Mouse (Mus musculus): ENCODE measurements around the gene Pimreg. TPM values are rescaled to one million over a fixed set of nuclear protein-coding genes. Genes with fewer than 3 reads are reported as not detected.

The Pimreg gene
- total and polyA plus RNA-seq, 2 experiments from 2014 or later = 10.2 to 11.5 TPM

DNA sequence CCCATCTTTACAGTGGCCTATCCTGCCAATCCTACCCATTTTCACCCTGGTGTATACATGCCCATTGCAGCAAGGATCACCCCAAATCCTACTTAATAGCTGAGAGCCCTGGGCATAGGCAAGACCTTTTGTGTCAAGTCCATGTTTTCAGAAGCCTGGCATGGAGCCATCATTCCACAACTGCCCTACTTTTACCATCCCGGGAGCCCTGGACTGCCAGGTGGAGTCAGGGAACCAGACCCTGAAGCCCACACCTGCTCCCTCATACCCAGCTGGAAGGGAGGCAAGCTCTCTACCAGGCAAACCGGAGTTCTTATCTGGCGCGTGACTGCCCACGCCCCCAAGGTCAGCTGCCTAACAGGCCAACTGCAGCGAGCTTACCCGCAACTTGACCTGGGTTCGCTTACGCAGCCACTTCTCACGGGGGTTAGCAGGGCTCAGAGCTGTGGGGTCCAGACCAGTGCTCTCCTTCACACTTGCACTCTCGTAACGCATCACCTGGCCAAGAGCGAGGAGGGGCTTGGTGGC lies 19.3 kb downstream of the Pimreg start:
- no peak overlapping the region for H3K4me2 ChIP-seq (ENCODE audit: low read depth, low read length, poor library complexity, severe bottlenecking)
- no peaks in the 10 kb centered on the region for H3K4me1 ChIP-seq (ENCODE audit: insufficient read depth, low read length)
- H3K9ac ChIP-seq (replicated peaks; ENCODE audit: low read length, poor library complexity, severe bottlenecking) = no peak overlapping the region
- H3K27me3 ChIP-seq (ENCODE audit: insufficient read depth, low read length) = no peaks in the 10 kb centered on the region
- H3K36me3 ChIP-seq (ENCODE audit: insufficient read depth, low read length) = peaks cover 15% of the 10 kb centered on the region
- 87% methylated on average over 13 of the region's 13 CpGs for WGBS
- no peak overlapping the region for H3K4me3 ChIP-seq (ENCODE audit: low read depth, low read length)
- TF ChIP-seq CTCF (IDR thresholded peaks at IDR 0.05) = no peak
- ATAC-seq (ENCODE audit: low FRiP score) (no peak), DNase-seq (ENCODE audit: low spot score) (no peak)
- H3K27ac ChIP-seq (ENCODE audit: low read depth, low read length) = no peak overlapping the region
- H3K9me3 ChIP-seq (ENCODE audit: low read length) = peaks cover 14% of the 10 kb centered on the region

DNA sequence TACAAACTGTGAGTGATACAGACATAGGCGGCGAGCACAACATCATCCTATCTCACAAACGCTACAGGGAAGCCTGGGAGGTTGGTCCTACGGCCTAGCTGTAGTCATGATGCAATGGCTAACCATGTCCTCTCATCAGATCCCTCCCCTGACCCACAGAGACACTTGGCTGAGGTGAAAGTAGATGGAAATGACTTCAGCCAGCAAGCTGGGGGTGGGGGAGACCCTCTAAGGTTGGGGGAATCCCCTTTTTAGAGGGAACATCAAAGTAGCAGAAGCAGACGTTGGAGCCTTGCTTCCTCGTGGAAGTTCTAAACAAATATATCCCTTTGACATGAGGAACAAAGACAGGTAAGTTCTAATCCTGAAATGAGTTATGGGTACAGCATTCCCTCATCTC lies 22.6 kb downstream of the Pimreg start:
- no peak for TF ChIP-seq CTCF (IDR thresholded peaks at IDR 0.05)
- H3K27ac ChIP-seq (ENCODE audit: low read depth, low read length) = no peak overlapping the region
- ATAC-seq (ENCODE audit: low FRiP score) (no peak), DNase-seq (ENCODE audit: low spot score) (no peak)
- H3K27me3 ChIP-seq (ENCODE audit: insufficient read depth, low read length) = no peaks in the 10 kb centered on the region
- H3K4me1 ChIP-seq (ENCODE audit: insufficient read depth, low read length) = no peaks in the 10 kb centered on the region
- no peak overlapping the region for H3K9ac ChIP-seq (replicated peaks; ENCODE audit: low read length, poor library complexity, severe bottlenecking)
- peaks cover 10% of the 10 kb centered on the region for H3K36me3 ChIP-seq (ENCODE audit: insufficient read depth, low read length)
- whole genome bisulfite sequencing = 85% methylated on average over 6 of the region's 6 CpGs
- no peak overlapping the region for H3K4me3 ChIP-seq (ENCODE audit: low read depth, low read length)
- H3K4me2 ChIP-seq (ENCODE audit: low read depth, low read length, poor library complexity, severe bottlenecking) = no peak overlapping the region
- peaks cover 14% of the 10 kb centered on the region for H3K9me3 ChIP-seq (ENCODE audit: low read length)

DNA sequence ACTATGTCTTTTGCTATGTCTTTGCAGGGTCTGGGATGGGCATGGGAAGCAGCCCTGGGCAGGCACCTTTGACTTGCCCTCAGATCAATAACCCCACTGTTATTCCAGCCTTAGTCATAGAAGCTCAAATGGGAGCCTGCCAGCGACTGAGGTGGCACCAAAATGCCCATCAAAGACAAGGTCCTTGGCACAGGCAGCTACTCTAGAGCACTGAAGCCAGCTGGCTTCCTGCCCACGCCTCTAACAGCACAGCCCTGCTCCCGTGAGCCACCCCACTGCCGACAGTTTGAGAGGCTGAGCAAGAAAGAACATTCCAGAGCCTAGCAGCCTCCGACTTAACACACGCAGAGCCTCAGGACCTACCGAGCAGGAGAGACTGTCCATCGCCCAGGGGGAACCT lies 23.3 kb downstream of the Pimreg start:
- Histone ChIP-seq H3K27ac (ENCODE audit: low read depth, low read length) (no peak overlapping the region), H3K9me3 (ENCODE audit: low read length) (peaks cover 14% of the 10 kb centered on the region), H3K9ac (replicated peaks; ENCODE audit: low read length, poor library complexity, severe bottlenecking) (no peak overlapping the region), H3K4me2 (ENCODE audit: low read depth, low read length, poor library complexity, severe bottlenecking) (no peak overlapping the region), H3K36me3 (ENCODE audit: insufficient read depth, low read length) (peaks cover 10% of the 10 kb centered on the region), H3K4me1 (ENCODE audit: insufficient read depth, low read length) (no peaks in the 10 kb centered on the region), H3K4me3 (ENCODE audit: low read depth, low read length) (no peak overlapping the region), H3K27me3 (ENCODE audit: insufficient read depth, low read length) (no peaks in the 10 kb centered on the region)
- ATAC-seq (ENCODE audit: low FRiP score) (no peak), DNase-seq (ENCODE audit: low spot score) (peak; percentile 85)
- 78% methylated on average over 8 of the region's 8 CpGs for WGBS
- no peak for TF ChIP-seq CTCF (IDR thresholded peaks at IDR 0.05)

DNA sequence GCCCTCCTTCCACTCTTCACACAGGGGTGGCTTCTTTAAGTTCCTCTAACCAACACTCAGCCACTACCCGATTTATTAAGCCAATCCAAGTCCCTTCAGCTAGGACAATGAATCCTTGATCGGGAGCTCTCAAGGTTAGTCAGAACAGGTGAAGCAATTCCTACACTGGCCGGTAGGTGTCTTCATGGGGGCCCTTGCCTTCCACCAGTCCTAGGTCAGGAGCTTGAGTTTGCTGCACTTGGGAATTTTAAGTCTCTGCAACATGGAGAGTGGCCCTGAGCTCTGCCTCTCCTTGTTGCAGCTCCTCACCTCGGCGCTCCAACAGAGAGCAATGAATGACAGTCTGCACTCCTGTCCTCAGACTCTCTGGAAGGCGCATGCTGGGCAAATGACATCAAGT lies 24.5 kb downstream of the Pimreg start:
- H3K9ac ChIP-seq (replicated peaks; ENCODE audit: low read length, poor library complexity, severe bottlenecking) = no peak overlapping the region
- no peaks in the 10 kb centered on the region for H3K27me3 ChIP-seq (ENCODE audit: insufficient read depth, low read length)
- no peak overlapping the region for H3K27ac ChIP-seq (ENCODE audit: low read depth, low read length)
- ATAC-seq (ENCODE audit: low FRiP score) (no peak), DNase-seq (ENCODE audit: low spot score) (no peak)
- H3K4me3 ChIP-seq (ENCODE audit: low read depth, low read length) = no peak overlapping the region
- peaks cover 10% of the 10 kb centered on the region for H3K36me3 ChIP-seq (ENCODE audit: insufficient read depth, low read length)
- TF ChIP-seq CTCF (IDR thresholded peaks at IDR 0.05) = peak; percentile 60
- WGBS = 34% methylated on average over 6 of the region's 6 CpGs
- no peak overlapping the region for H3K4me2 ChIP-seq (ENCODE audit: low read depth, low read length, poor library complexity, severe bottlenecking)
- no peaks in the 10 kb centered on the region for H3K4me1 ChIP-seq (ENCODE audit: insufficient read depth, low read length)
- peaks cover 14% of the 10 kb centered on the region for H3K9me3 ChIP-seq (ENCODE audit: low read length)

DNA sequence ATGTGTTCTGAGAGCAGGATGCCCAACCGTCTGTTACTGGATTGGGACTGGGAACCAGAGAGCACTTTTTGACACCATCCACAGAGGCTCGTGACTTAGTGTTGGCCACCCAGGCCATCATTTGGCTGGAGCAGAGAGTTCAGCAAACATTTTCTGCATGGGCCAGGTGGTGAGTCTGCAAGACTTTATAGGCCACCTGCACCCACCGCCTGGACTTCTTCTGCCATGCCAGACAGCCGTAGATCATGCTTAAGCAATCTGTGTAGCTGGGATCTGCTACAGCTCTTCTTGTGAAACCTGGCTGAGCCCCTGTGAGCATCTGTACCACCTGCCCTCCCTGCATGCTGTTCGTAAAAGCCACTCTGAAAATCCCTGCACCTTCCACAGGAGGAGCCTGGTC lies 25.5 kb downstream of the Pimreg start:
- Histone ChIP-seq H3K4me2 (ENCODE audit: low read depth, low read length, poor library complexity, severe bottlenecking) (no peak overlapping the region), H3K9ac (replicated peaks; ENCODE audit: low read length, poor library complexity, severe bottlenecking) (0 out of 2 replicates have a peak overlapping the region, but pooled peaks have one; percentile 29), H3K27ac (ENCODE audit: low read depth, low read length) (no peak overlapping the region), H3K36me3 (ENCODE audit: insufficient read depth, low read length) (peaks cover 10% of the 10 kb centered on the region), H3K4me3 (ENCODE audit: low read depth, low read length) (no peak overlapping the region), H3K9me3 (ENCODE audit: low read length) (peaks cover 14% of the 10 kb centered on the region), H3K4me1 (ENCODE audit: insufficient read depth, low read length) (no peaks in the 10 kb centered on the region), H3K27me3 (ENCODE audit: insufficient read depth, low read length) (no peaks in the 10 kb centered on the region)
- no peak for TF ChIP-seq CTCF (IDR thresholded peaks at IDR 0.05)
- ATAC-seq (ENCODE audit: low FRiP score) = no peak
- WGBS = 81% methylated on average over 5 of the region's 5 CpGs
- DNase-seq (ENCODE audit: low spot score) = peak; percentile 54

DNA sequence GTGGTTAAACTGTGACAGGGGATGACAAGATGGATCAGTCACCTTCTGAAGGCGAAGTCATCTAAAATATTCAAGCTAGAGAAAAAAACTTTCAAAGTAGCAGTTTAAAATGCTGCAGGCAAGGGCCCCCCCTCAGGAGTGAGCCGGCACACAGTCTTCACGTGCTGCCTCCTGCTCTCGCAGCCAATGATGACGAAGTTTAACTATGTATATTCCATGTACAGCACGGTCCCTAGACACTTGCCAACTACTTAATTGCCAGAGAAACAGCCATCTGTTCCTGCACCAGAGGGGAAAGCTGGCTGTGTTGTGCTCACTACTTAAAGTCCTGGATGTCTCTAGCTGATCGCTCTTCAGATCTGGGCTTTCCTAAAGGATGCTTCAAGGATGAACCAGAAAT lies 26.2 kb downstream of the Pimreg start:
- ATAC-seq (ENCODE audit: low FRiP score) (no peak), DNase-seq (ENCODE audit: low spot score) (peak; percentile 85)
- Histone ChIP-seq H3K27me3 (ENCODE audit: insufficient read depth, low read length) (no peaks in the 10 kb centered on the region), H3K4me3 (ENCODE audit: low read depth, low read length) (no peak overlapping the region), H3K4me2 (ENCODE audit: low read depth, low read length, poor library complexity, severe bottlenecking) (no peak overlapping the region), H3K27ac (ENCODE audit: low read depth, low read length) (no peak overlapping the region), H3K9me3 (ENCODE audit: low read length) (peaks cover 14% of the 10 kb centered on the region), H3K36me3 (ENCODE audit: insufficient read depth, low read length) (peaks cover 10% of the 10 kb centered on the region), H3K4me1 (ENCODE audit: insufficient read depth, low read length) (no peaks in the 10 kb centered on the region), H3K9ac (replicated peaks; ENCODE audit: low read length, poor library complexity, severe bottlenecking) (no peak overlapping the region; the same call in 1 of the 2 replicates)
- no peak for TF ChIP-seq CTCF (IDR thresholded peaks at IDR 0.05)
- WGBS = 45% methylated on average over 7 of the region's 7 CpGs
